Mouse (Mus musculus): Measurements from ENCODE around the gene Hist1h2af. TPM values are rescaled to one million over a fixed set of nuclear protein-coding genes. Genes with fewer than 3 reads are reported as not detected.

Gene Hist1h2af
- total RNA-seq, 1 experiment from 2014 or later, result not detected

DNA sequence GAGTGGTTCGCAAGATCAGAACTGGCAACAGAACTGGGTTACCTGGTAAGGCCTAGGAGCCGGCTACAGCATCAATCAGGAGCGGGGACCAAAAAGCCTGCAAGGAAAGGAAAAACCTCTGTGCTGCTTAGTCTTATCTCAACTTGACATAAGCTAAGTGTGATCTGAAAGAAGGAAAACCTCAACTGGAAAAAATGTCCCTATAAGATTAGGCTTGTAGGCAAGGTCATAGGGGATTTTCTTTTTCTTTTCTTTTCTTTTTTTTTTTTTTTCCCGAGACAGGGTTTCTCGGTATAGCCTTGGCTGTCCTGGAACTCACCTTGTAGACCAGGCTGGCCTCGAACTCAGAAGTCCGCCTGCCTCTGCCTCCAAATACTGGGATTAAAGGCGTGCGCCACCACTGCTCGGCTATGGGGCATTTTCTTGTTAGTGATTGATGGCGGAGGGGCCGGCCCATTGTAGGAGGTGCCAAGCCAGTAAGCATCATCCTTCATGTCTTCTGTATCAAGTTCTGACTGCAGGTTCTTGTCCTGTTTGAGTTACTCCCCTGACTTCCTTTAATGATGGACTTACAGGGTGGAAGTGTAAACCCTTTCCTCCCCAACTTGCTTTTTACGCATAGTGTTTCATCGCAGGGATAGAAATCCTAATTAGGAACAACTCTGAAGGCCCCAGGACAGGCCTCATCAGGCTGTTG, 26.7 kb upstream of the Hist1h2af start:
- no peak for ATAC-seq (replicated peaks; ENCODE audit: insufficient number of reproducible peaks, low FRiP score, low TSS enrichment, poor library complexity, severe bottlenecking)

DNA sequence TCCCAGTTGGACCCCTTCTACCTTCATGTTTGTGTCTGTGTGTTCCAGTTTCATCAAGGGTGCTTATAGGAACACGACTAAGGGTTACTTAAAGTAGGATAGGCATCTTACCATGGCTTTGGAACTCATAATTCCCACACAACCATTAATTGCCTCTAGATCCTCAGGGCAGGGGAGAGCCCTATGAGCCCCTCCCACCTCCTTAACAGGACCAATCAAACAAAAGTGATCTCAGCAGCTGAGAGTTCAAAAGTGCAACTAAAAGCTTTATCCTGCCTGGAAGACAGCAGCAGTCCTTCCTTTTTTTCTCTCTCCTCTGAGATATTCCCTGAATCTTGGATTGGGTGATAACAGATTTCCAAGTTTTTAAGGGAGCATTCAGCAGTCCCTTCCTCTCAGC, 23.6 kb upstream of the Hist1h2af start:
- ATAC-seq (replicated peaks; ENCODE audit: insufficient number of reproducible peaks, low FRiP score, low TSS enrichment, poor library complexity, severe bottlenecking), result no peak

DNA sequence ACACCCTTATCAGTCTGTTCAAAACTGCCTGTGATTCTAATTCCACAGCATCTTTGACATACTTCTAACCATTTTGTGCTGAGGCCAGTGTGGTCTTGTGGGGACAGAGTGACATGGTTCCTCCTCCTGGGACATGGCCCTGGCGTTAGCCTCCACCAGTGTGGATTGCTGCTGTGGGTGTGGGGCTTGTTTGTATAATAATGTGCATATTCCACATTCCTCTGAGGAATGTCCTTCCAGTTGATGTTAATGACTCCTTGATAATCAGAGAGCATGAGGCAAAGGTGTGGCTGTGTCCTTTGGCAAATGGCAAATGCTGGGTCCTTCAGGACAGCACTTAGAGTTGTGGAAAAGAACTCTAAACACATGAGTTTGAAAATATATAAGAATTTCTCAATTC, 20.2 kb upstream of the Hist1h2af start:
- ATAC-seq (replicated peaks; ENCODE audit: insufficient number of reproducible peaks, low FRiP score, low TSS enrichment, poor library complexity, severe bottlenecking), result no peak

DNA sequence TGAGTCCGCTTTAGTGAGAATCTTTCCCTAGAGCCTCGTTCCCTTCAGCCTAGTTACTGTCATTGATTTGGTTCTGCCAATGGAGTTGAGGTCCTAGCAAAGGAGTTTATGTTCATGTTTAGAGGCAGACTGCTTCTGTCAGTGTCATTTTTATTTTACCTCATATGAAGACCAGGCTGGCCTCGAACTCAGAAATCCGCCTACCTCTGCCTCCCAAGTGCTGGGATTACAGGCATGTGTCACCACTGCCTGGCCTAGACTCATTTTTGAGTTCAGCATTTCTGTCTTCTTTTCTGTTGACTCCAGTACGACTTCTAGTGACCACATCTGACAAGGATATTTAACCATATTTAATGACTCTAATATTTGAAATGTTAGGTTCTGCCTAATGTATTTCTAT, 18.4 kb upstream of the Hist1h2af start:
- no peak for ATAC-seq (replicated peaks; ENCODE audit: insufficient number of reproducible peaks, low FRiP score, low TSS enrichment, poor library complexity, severe bottlenecking)

DNA sequence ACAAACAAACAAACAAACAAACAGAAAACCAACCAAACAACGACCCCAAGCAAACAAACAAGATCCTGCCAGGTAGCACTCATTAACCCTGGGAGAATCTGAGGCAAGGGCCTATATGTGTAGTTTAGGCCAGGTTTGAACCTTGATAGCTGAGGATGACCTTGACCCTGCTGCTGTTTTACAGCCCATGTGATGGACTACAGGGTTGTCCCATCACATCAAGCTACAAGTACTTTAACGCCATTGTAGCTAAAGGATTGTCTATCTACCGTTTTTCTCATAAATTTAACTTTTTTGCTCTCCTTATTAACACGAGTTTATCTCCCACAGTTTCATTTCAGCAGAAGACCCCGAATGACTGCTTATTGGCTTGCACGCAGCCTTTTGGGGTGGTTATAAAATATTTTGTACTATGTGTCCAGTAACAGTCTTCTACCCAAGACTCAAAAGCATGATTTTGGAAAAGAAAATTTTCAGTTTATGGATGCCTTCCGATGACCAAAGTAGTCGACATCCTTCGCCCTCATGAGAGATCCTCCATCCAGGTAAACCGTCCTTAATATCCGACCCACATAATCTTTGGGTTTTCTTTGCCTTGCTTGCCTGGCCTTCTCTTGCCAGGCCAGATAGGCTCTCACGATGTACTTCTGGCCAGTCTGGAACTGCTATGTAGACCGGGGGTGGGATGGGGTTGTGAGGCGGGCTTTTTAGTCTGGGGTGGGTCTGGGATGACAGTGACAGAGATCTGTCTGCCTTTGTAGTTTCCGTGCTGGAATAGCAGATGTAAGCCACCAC, 17.7 kb upstream of the Hist1h2af start:
- ATAC-seq (replicated peaks; ENCODE audit: insufficient number of reproducible peaks, low FRiP score, low TSS enrichment, poor library complexity, severe bottlenecking), result no peak

DNA sequence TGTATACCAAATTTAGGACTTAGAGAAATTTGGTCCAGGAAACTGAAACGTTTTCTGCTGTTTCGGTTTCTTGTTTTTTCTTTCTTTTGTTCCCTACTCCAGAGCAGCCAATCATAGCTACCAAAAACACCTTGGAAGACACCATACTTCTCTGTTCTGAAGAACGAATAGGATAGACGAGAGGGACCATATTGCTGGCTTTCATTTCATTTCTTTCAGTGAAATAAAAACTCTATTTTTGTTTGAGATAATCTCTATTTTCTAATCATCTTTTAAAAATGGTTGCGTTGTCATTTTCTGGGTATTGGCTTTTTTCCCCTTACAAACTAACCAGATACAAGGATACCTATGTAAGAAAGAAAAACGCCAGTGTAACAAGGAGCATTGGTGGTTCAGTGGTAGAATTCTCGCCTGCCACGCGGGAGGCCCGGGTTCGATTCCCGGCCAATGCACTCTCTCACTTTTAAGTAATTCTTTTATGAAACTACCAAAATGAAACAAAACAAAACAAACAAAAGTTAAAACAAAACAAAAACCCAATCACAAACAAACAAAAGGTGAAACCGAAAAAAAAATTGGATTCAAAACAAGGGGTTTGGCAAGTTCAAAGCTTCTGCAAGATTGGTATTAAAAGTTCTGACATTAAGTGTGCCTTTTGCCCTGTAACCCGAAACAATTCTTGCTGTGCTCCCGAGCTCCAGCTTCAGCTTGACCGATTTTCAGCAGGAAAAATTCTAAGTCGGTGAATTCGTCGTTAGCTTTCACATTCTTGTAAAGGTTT, 16.7 kb upstream of the Hist1h2af start:
- ATAC-seq (replicated peaks; ENCODE audit: insufficient number of reproducible peaks, low FRiP score, low TSS enrichment, poor library complexity, severe bottlenecking), result no peak

DNA sequence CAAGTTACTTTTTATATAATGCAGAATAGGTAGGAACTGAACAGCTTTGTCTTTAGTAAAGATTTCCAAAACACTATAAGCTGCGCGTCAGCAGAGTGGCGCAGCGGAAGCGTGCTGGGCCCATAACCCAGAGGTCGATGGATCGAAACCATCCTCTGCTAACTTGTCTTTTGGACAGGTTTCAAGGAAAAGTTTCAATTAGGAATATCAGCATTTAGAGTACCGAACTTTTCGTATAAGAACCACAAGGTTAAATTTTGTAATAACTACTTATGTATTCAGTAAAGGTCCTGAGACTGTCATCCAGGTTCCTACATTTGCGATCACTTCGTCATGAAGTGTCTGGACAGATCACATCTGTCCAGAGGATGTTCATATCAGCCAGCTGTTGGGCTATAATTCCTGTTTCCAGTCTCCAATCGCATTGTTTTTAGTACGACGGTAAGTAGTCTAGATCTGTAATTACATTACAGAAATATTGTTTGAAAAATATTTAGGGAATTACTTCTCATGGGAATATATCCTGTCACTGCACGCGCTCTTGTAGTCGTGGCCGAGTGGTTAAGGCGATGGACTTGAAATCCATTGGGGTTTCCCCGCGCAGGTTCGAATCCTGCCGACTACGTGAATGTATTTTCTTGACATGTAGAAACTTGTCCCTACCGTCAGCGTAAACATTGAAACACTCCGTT, 16.0 kb upstream of the Hist1h2af start:
- peak; percentile 54 for ATAC-seq (replicated peaks; ENCODE audit: insufficient number of reproducible peaks, low FRiP score, low TSS enrichment, poor library complexity, severe bottlenecking)

DNA sequence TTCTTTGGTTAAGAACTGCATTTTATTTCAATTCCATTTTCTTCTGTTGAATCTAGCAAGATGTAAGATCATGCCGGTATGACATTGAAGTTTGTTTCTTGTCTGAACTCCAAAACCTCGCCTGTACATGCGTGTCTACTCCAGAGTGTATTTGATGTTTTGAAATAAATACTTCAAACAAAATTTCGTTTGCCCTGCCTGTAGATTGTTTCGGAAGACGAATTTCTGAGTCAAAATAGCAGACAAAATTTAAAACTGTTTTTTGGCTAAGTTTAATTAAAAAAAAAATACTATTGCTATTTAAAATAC, 15.5 kb upstream of the Hist1h2af start:
- ATAC-seq (replicated peaks; ENCODE audit: insufficient number of reproducible peaks, low FRiP score, low TSS enrichment, poor library complexity, severe bottlenecking), result no peak

DNA sequence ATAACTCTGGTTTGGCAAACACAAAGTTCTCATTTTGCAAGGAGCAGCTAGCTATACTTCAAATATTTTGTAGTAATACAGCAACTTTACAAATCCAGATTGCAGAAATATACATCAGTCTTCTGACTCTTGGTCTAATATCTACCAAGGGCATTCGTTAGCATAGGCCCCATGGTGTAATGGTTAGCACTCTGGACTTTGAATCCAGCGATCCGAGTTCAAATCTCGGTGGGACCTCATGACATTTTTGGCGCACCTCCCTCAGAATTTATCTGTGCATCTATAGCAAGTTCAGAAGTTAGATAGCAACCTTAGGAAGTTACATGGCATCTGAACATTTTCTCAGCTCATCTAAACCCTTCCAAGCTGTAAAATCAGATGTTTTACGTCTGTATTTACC, 14.8 kb upstream of the Hist1h2af start:
- peak; percentile 34 for ATAC-seq (replicated peaks; ENCODE audit: insufficient number of reproducible peaks, low FRiP score, low TSS enrichment, poor library complexity, severe bottlenecking)

DNA sequence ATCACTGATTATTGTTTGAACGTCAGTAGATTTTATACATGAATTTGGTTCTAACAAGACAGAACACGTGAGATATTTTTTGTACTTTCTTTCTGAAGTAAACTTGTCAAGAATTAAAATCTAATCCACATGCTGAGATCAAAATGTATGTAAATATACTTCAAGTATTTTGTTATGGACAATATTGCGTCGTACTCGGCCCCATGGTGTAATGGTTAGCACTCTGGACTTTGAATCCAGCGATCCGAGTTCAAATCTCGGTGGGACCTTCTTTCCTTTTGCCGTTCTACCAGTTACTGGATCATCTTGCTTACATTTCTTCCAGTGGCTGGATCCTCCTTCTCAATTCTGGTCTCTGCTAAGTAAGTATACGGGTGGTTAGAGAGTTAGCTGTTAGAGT, 14.3 kb upstream of the Hist1h2af start:
- ATAC-seq (replicated peaks; ENCODE audit: insufficient number of reproducible peaks, low FRiP score, low TSS enrichment, poor library complexity, severe bottlenecking), result no peak

DNA sequence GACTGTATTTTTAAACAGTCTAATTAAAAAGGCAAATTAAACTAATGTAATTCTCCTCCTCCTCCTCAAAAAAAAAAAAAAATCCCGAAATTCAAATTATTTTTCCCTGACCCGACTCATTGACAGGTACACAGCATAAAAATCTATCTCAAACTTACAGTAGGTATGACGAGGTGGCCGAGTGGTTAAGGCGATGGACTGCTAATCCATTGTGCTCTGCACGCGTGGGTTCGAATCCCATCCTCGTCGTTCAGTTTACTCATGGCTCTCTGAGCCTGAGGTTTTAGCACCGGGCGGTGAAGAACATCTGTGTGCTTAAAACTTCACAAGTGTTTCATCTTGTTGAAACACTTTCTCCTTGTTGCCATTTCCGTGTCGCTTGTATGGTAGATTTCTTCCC, 12.0 kb upstream of the Hist1h2af start:
- no peak for ATAC-seq (replicated peaks; ENCODE audit: insufficient number of reproducible peaks, low FRiP score, low TSS enrichment, poor library complexity, severe bottlenecking)

DNA sequence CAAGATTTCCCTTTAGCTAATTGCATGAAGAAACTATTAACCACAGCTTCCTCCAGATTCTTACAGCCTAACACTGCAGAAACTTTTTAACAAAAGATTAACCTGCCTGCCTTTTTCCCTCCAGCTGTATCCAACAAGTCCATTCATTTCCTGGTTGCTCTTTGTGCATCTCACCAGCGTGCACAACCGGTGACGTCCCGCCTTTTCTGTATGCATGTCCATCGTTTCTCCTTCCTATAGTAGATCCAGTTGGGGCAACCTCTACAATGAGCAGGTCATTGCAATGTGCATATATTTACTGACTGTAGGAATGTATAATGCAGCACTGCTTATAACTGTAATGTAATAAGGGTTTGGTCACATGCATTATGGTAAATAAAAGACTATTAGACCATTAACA, 9.7 kb upstream of the Hist1h2af start:
- no peak for ATAC-seq (replicated peaks; ENCODE audit: insufficient number of reproducible peaks, low FRiP score, low TSS enrichment, poor library complexity, severe bottlenecking)

DNA sequence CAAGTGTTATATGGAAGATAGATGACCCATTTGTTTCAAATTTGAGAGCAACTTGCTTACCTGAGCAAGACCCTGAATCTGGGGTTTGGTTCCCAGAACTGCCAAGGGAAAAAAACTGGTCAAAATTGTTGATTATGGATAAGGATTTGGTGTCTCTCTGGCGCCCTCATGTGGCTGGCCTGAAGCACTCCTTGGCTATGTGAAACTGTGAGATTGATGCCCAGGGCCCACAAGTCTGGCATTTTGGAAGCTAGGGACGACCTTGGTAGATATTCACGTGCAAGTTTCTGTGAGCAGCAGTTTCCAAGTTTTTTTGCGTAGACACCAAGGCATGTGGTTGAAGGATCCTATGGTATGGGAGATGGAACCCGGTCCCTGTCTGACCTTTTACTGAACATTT, 9.1 kb upstream of the Hist1h2af start:
- peak; percentile 51 for ATAC-seq (replicated peaks; ENCODE audit: insufficient number of reproducible peaks, low FRiP score, low TSS enrichment, poor library complexity, severe bottlenecking)

DNA sequence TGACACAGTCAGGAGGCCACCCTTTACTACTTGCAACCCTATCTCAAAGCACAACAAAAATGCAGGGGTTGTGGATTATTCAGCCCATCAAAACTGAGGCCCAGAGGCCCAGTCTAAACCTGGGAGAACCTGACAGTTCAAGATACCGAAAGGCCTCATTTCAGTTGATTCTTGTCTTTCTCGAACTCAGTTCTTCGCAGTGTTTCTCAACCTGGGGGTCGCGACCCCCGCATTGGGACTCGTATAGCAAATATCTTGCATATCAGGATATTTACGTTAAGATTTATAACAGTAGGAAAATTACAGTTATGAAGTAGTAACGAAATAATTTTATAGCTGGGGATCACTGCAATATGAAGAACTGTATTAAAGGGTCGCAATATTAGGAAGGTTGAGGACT, 7.8 kb upstream of the Hist1h2af start:
- ATAC-seq (replicated peaks; ENCODE audit: insufficient number of reproducible peaks, low FRiP score, low TSS enrichment, poor library complexity, severe bottlenecking), result no peak

DNA sequence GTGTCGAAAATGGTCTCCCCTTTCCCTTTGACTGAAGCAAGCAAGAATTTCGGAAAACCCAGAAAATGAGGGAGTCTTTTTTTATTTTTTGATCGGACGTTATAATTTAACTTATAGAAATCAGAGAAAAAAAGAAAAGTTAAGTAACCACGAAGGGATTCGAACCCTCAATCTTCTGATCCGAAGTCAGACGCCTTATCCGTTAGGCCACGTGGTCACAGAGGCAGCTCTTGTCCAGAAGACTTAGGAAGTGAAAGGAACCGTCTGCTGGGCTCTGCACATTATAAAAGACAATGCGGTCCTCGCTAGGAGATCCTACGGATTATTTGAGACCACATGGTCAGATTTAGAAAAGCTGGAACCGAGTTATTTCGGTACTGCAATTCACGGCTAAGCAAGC, 7.4 kb upstream of the Hist1h2af start:
- ATAC-seq (replicated peaks; ENCODE audit: insufficient number of reproducible peaks, low FRiP score, low TSS enrichment, poor library complexity, severe bottlenecking), result peak; percentile 48; the same call in 1 of the 2 replicates

DNA sequence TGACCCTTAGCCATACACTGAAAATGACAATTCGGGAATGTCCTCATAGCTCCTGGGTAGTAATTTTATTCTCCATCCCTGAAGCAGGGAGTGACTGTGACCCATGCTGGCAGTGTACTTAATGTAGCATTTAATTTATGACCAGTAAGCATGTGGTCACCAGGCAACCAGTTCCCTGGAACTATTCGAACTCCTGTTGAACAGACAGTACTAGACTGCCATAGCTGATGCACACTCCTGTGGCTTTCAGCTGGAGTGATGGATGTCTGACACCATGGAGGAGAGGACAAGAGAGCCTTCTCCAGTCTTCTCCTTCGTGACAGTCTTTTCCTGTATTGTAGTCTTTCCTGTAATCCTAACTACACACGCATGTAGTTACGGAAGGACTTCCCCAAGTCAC, 4.7 kb upstream of the Hist1h2af start:
- ATAC-seq (replicated peaks; ENCODE audit: insufficient number of reproducible peaks, low FRiP score, low TSS enrichment, poor library complexity, severe bottlenecking), result no peak

DNA sequence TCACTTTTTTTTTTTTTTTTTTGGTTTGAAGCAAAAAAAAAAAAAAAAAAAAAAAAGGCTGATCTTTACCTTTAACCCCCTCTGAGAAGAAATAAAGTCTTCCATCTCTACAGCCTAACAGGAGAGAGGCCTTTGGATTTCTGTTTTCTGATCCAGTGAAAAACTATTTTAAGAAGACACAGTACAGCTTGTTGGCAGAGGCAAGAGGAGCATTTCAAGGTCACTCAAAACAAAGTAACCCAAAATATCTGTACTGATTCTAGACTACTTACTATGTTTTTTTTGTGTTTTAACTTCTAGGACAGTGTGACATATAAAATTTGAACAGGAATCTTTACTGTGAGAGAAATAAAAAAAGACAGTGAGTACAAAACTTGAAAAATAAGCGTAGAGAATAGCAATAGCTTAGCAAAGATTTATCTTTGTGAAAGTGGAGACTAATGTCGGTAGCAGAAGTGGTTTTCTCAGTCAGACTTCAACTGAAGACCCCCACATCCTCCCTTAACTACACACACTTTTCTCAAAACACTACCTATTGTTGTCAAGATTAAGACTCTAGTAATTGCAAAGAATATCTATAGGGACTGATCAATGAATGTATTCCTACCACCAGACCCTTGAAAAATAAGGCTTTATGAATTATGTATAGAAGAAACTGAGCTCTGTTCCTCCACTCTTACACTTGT, 4.1 kb upstream of the Hist1h2af start:
- ATAC-seq (replicated peaks; ENCODE audit: insufficient number of reproducible peaks, low FRiP score, low TSS enrichment, poor library complexity, severe bottlenecking), result no peak

DNA sequence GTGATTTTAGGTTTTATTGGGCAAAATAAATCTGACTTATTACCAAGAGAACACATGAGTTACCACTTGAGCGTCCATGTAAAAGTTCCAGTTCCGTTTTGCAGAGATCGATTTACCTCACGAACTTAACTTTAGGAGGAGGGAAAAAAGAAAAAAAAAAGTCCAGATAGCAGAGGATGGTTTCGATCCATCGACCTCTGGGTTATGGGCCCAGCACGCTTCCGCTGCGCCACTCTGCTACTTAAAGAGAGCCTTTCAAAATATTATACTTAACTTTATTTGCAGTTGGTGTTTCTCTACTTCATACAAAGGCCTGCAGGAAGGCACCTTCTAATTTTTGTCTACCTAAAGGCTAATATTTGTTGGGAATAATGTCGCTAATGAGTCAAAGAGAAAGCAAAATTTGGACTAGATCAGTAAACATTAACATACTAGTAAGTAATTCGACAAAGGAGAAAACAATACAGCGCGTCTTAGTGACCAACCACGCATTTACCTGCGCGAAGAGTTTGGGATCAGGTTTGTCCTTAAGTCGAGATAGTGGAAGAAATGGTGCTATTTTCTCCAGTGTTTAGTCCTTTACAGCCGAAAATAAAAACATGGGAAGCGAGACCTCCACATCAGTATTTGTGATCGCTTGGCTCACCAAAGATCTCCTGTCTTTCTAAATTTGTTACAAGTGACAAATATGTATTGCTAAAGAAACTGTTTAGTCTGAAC, 3.4 kb upstream of the Hist1h2af start:
- no peak for ATAC-seq (replicated peaks; ENCODE audit: insufficient number of reproducible peaks, low FRiP score, low TSS enrichment, poor library complexity, severe bottlenecking)
